Mouse (Mus musculus): Measurements from ENCODE around the gene Triobp. TPM values are rescaled to one million over a fixed set of nuclear protein-coding genes. Genes with fewer than 3 reads are reported as not detected.
"Not testable (repeated sequence)": the region's sequence is repeated elsewhere in the genome, so short reads cannot be mapped to it uniquely, and the experiment has no call there.

Gene Triobp
- polyA plus RNA-seq, 1 experiment = 56.3 TPM

DNA sequence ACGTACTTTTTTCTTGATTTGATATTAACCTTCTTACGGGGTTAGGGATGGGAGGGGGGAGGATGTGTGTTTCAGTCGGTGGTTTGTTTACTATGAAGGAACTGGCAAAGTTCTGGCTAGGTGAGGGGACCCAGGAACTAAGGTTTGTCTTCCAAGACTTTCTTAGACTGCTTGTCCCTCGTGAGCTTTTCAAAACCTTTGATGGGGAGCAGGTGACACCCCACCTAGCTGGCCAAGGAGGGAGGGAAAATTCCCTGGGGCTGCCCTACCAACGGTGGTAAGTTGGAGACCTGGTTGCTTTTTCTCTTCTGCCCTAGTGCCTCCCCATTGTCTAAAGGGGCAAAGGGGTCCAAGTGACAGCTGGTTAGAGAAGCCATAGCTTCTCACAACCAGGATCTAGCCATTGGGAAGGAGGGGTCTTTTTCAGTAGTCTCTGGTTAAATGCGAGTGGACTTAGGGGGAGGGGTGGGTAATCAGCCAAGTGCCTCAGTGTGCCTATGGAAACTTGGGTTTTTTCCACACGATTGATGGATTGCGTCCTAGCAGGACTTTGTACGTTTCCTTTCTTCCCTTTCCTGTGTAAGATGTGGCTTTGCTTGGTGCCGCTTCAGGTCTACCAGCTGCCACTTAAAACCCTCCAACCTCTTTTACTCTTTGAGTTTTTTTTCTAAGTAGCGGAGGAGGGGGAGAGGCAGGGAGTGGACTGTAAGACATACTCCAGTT lies 82.2 kb downstream of the Triobp start:
- Histone ChIP-seq H3K4me3 (replicated peaks; ENCODE audit: extremely low read depth, low read depth, low read length) (peak overlapping the region; percentile 81), H3K4me1 (ENCODE audit: control insufficient read depth, insufficient read depth, low read length) (peaks cover 17% of the 10 kb centered on the region)
- DNase-seq = no peak
- 3% methylated on average over 11 of the region's 11 CpGs for WGBS
- no peak for TF ChIP-seq CTCF (IDR thresholded peaks at IDR 0.05; ENCODE audit: insufficient read depth, low read length)
- TF ChIP-seq POLR2A (IDR thresholded peaks at IDR 0.05; ENCODE audit: borderline replicate concordance, extremely low read depth, low read depth, low read length) = no peak

DNA sequence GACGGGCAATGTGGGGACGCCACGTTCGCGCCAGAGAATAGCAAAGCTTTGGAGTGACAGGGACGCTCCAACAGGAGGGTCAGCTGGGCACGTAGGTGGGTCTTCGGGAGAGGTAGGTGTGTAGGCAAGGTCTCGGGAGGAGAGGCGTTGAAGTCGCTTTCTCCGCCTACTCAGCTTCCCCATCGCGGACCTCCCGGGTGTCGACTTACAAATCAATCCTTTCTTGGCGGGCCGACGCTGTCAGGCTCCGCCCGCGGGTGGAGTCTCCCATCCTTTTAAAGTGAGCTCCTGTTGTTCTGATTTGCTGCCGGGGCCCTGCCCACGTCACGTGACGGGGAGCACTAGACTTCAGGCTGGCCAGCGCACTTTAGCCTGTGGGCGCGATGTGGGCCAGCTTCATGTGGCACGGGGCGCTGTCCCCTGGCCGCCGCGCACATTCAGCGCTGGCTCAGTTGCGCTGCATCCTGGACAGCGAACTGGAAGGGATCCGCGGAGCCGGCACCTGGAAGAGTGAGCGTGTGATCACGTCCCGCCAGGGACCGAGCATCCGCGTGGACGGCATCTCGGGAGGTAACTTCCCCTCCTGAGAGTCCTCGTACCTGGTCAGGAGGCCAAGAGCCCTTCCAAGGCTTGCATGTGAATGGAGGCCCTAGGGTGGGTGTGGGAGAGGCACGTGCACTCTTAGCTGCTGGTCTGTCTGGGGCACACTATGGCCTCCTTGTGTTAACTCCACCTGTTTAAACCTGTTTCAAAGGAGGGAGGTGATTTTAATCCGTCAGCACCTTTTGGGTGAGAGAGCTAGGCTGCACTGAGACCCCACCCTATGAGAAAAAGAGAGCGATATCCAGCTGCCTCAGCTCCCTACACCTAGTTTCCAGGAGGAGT lies 83.3 kb downstream of the Triobp start:
- TF ChIP-seq CTCF (IDR thresholded peaks at IDR 0.05; ENCODE audit: insufficient read depth, low read length) = no peak
- TF ChIP-seq POLR2A (IDR thresholded peaks at IDR 0.05; ENCODE audit: borderline replicate concordance, extremely low read depth, low read depth, low read length) = peak; percentile 67; the same call in 1 of the 2 replicates
- peak; percentile 87 for DNase-seq
- Histone ChIP-seq H3K4me1 (ENCODE audit: control insufficient read depth, insufficient read depth, low read length) (peaks cover 17% of the 10 kb centered on the region), H3K4me3 (replicated peaks; ENCODE audit: extremely low read depth, low read depth, low read length) (peak overlapping the region; percentile 85)
- WGBS = 2% methylated on average over 52 of the region's 52 CpGs

GRCm38 (mm10) chr15:79031908-79032307 lies 84.4 kb downstream of the Triobp start:
- not testable (repeated sequence) for H3K4me3 ChIP-seq (replicated peaks; ENCODE audit: extremely low read depth, low read depth, low read length); DNase-seq
- WGBS = 80% methylated on average over 5 of the region's 5 CpGs
- peaks cover 17% of the 10 kb centered on the region for H3K4me1 ChIP-seq (ENCODE audit: control insufficient read depth, insufficient read depth, low read length)

- no peak overlapping the region for H3K4me3 ChIP-seq (replicated peaks; ENCODE audit: extremely low read depth, low read depth, low read length)
- 8% methylated on average over 14 of the region's 14 CpGs for WGBS
- TF ChIP-seq CTCF (IDR thresholded peaks at IDR 0.05; ENCODE audit: insufficient read depth, low read length) = peak; percentile 64
- TF ChIP-seq POLR2A (IDR thresholded peaks at IDR 0.05; ENCODE audit: borderline replicate concordance, extremely low read depth, low read depth, low read length) = no peak
- peak; percentile 78 for DNase-seq
- H3K4me1 ChIP-seq (ENCODE audit: control insufficient read depth, insufficient read depth, low read length) = no peaks in the 10 kb centered on the region
Measured at GRCm38 (mm10) chr15:79037913-79038328, 90.4 kb downstream of the Triobp start.

DNA sequence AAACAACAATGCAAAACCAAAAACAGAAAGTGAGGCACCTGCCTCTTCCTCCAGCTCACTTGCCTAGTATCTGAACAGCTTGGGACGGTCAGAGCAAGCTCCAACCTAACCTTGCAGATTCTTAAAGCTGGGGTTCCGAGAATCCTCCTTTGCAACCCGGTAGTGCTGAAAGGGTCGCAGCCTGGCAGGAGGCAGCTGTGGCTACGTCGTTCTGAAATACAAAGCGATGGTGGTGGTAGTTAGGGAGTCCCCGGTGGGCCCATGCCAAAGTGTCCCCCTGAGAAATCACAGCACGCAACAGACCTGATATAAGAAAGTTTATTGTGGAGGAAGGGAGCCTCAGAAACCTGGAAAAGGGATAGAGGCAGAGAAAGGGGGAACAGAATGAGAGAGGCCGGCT lies 90.8 kb downstream of the Triobp start:
- WGBS = 80% methylated on average over 10 of the region's 10 CpGs
- no peak for TF ChIP-seq CTCF (IDR thresholded peaks at IDR 0.05; ENCODE audit: insufficient read depth, low read length)
- TF ChIP-seq POLR2A (IDR thresholded peaks at IDR 0.05; ENCODE audit: borderline replicate concordance, extremely low read depth, low read depth, low read length) = no peak
- no peaks in the 10 kb centered on the region for H3K4me1 ChIP-seq (ENCODE audit: control insufficient read depth, insufficient read depth, low read length)
- DNase-seq = no peak
- no peak overlapping the region for H3K4me3 ChIP-seq (replicated peaks; ENCODE audit: extremely low read depth, low read depth, low read length)

DNA sequence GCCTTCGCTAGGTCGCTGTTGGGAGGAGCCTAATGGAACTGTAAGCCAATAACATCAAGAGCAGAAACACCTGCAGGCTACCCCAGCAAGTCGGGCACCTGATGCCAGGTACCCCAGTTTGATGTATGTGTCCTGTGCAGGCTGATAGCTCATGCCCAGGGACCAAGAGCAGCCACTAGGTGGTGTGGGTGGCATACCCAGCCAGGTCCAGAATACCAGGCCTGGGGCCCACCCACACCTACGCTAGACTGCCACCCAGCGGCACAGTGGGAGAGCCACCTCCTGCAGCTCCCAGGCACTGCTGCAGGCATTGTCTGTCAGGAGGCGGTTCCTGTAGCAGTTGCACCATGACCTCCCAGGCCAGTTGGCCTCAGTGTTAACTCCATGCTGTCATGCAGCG lies 91.3 kb downstream of the Triobp start:
- no peaks in the 10 kb centered on the region for H3K4me1 ChIP-seq (ENCODE audit: control insufficient read depth, insufficient read depth, low read length)
- no peak overlapping the region for H3K4me3 ChIP-seq (replicated peaks; ENCODE audit: extremely low read depth, low read depth, low read length)
- WGBS = 15% methylated on average over 7 of the region's 7 CpGs
- TF ChIP-seq POLR2A (IDR thresholded peaks at IDR 0.05; ENCODE audit: borderline replicate concordance, extremely low read depth, low read depth, low read length) (peak; percentile 23; the same call in 1 of the 2 replicates), CTCF (IDR thresholded peaks at IDR 0.05; ENCODE audit: insufficient read depth, low read length) (peak; percentile 76)
- DNase-seq = peak; percentile 79

DNA sequence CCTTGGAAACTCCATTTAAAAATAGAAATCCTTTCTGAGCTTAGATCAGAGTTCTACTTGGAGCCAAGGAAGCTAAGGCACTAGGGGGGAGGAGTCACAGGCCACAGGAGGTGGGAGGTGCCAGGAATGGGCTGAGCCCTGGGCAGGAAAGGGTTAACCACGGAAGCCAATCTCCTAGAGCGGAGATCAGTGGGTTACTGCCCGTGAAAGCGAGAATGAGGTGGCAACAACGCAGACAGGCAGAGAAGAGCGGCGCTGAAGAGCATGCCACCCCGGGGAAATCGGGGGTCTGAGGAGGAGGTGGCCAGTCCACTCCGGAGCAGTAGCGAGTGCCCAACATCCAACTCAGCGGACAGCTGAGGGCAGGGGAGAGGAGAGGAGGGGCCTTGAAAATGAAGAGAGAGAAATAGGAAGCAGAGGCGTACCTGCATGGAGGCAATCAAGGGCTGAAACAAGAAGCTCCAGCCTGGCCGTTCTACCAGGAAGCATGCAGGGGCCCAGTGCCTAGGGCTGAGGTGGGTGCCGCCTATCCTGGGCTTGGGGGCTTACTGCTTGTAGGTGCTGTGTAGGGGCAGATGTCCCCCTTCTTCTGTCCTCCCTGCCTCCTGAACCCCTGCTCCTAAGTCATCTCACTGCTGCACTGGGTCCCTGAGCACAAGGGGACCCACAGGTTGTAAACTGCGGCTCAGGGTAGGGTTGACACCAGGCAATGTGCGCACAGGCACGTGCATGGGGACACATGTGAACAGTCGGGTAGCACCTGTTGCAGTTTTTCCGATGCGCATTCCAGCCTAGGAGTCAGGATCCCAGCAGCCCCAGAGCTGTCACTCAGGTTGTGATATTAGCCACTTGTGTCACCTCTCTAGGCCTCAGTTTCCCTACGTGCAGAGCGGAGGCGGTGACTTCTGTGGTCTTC lies 93.2 kb downstream of the Triobp start:
- H3K4me1 ChIP-seq (ENCODE audit: control insufficient read depth, insufficient read depth, low read length) = no peaks in the 10 kb centered on the region
- no peak for DNase-seq
- no peak overlapping the region for H3K4me3 ChIP-seq (replicated peaks; ENCODE audit: extremely low read depth, low read depth, low read length)
- no peak for TF ChIP-seq CTCF (IDR thresholded peaks at IDR 0.05; ENCODE audit: insufficient read depth, low read length)
- no peak for TF ChIP-seq POLR2A (IDR thresholded peaks at IDR 0.05; ENCODE audit: borderline replicate concordance, extremely low read depth, low read depth, low read length)
- WGBS = 18% methylated on average over 24 of the region's 24 CpGs

GRCm38 (mm10) chr15:79041585-79041984 lies 94.1 kb downstream of the Triobp start, which contains the start of gene Galr3:
Gene Galr3, plus strand, starts transcription at chr15:79041885.
- WGBS = 65% methylated on average over 6 of the region's 6 CpGs
- no peak for DNase-seq
- H3K4me1 ChIP-seq (ENCODE audit: control insufficient read depth, insufficient read depth, low read length) = no peaks in the 10 kb centered on the region
- TF ChIP-seq POLR2A (IDR thresholded peaks at IDR 0.05; ENCODE audit: borderline replicate concordance, extremely low read depth, low read depth, low read length) (no peak), CTCF (IDR thresholded peaks at IDR 0.05; ENCODE audit: insufficient read depth, low read length) (no peak)
- H3K4me3 ChIP-seq (replicated peaks; ENCODE audit: extremely low read depth, low read depth, low read length) = peak within 1 kb of the TSS; percentile 25
